Comparison of ENCODE assay signal across 16 mouse cellular contexts in genomic region chr17:31904036-31904435, GRCm38 (mm10). TPM values are rescaled to one million over a fixed set of nuclear protein-coding genes. Genes with fewer than 3 reads are reported as not detected.
DNase-seq lines count a peak whose midpoint lies in the region; ATAC-seq and TF ChIP-seq lines count a peak whose summit lies in the region.
"Had no signal": no experiment of that assay in that cellular context is flagged by ENCODE, and none has a peak within 500 bp of the region (broad histone marks: within the 10 kb centered on the region; RNA-seq: fewer than 3 reads in every experiment).

No protein-coding gene starts in this region.

- no peaks in the 10 kb centered on the region for H3K27me3 ChIP-seq in heart, embryonic 10.5 days (ENCODE audit: insufficient read depth, poor library complexity, severe bottlenecking)
- H3K27me3 ChIP-seq in forebrain, embryonic 14.5 days (replicated peaks; ENCODE audit: control insufficient read depth, insufficient read depth, low read length): no peaks in the 10 kb centered on the region
- H3K27me3 ChIP-seq: embryonic facial prominence, embryonic 13.5 days; forebrain, embryonic 15.5 days; liver, embryonic 15.5 days had no signal

- H3K4me3 ChIP-seq in heart, embryonic 10.5 days: no peak overlapping the region
- H3K4me3 ChIP-seq in lung, adult 2 months (replicated peaks; ENCODE audit: extremely low read depth, low read depth, low read length): no peak overlapping the region
- H3K4me3 ChIP-seq in forebrain, embryonic 14.5 days (ENCODE audit: low read depth, low read length): no peak overlapping the region
- H3K4me3 ChIP-seq: embryonic facial prominence, embryonic 13.5 days; forebrain, embryonic 15.5 days; liver, embryonic 15.5 days; midbrain, embryonic 10.5 days; myocyte had no signal

- DNase-seq in heart, embryonic 10.5 days (ENCODE audit: low spot score): no peak
- no peak for DNase-seq in heart, adult 18-20 months
- DNase-seq in ovary, postnatal 36 days (ENCODE audit: low spot score): peak; percentile 2
- no peak for DNase-seq in ovary, postnatal 10 days (ENCODE audit: low spot score)
- DNase-seq in gastrocnemius, postnatal 25 days: peak; percentile 7
- DNase-seq in lung, adult 2 months: peak; percentile 68
- no peak for DNase-seq in cerebellum, adult 18-20 months
- DNase-seq in forebrain, embryonic 14.5 days (ENCODE audit: low spot score): no peak
- DNase-seq: heart, postnatal 14 days; right cerebral cortex, postnatal 14 days; thymus, adult 2 months had no signal

- peaks cover 31% of the 10 kb centered on the region for H3K4me1 ChIP-seq in heart, embryonic 10.5 days
- H3K4me1 ChIP-seq in lung, adult 2 months (ENCODE audit: control insufficient read depth, insufficient read depth, low read length): peaks cover 17% of the 10 kb centered on the region
- H3K4me1 ChIP-seq in forebrain, embryonic 14.5 days (ENCODE audit: control insufficient read depth, insufficient read depth, low read length): no peaks in the 10 kb centered on the region
- H3K4me1 ChIP-seq: embryonic facial prominence, embryonic 13.5 days; forebrain, embryonic 15.5 days had no signal

- no peak for TF ChIP-seq POLR2A in lung, adult 2 months (IDR thresholded peaks at IDR 0.05; ENCODE audit: borderline replicate concordance, extremely low read depth, low read depth, low read length)

- H3K36me3 ChIP-seq in heart, embryonic 10.5 days: no peaks in the 10 kb centered on the region
- no peaks in the 10 kb centered on the region for H3K36me3 ChIP-seq in forebrain, embryonic 14.5 days (ENCODE audit: control insufficient read depth, insufficient read depth, low read length)
- H3K36me3 ChIP-seq: embryonic facial prominence, embryonic 13.5 days; forebrain, embryonic 15.5 days; liver, embryonic 15.5 days; midbrain, embryonic 10.5 days had no signal

- H3K9ac ChIP-seq in forebrain, embryonic 14.5 days (ENCODE audit: low read length): no peak overlapping the region
- H3K9ac ChIP-seq: embryonic facial prominence, embryonic 13.5 days; forebrain, embryonic 15.5 days; liver, embryonic 15.5 days had no signal

- H3K9me3 ChIP-seq in heart, embryonic 10.5 days: no peaks in the 10 kb centered on the region
- H3K9me3 ChIP-seq in forebrain, embryonic 14.5 days (replicated peaks; ENCODE audit: control insufficient read depth, low read length): no peaks in the 10 kb centered on the region
- H3K9me3 ChIP-seq: embryonic facial prominence, embryonic 13.5 days; forebrain, embryonic 15.5 days; liver, embryonic 15.5 days; midbrain, embryonic 10.5 days had no signal

- 89% methylated on average over 7 of the region's 7 CpGs for WGBS in heart, embryonic 10.5 days
- WGBS in lung, adult 2 months: 25% methylated on average over 7 of the region's 7 CpGs
- 92% methylated on average over 7 of the region's 7 CpGs for WGBS in forebrain, embryonic 14.5 days

- no peak for TF ChIP-seq CTCF in lung, adult 2 months (IDR thresholded peaks at IDR 0.05; ENCODE audit: insufficient read depth, low read length)

- no peak for ATAC-seq in forebrain, embryonic 14.5 days
- ATAC-seq: forebrain, embryonic 15.5 days had no signal

- 0 out of 2 replicates have a peak overlapping the region, but pooled peaks have one; percentile 12 for H3K27ac ChIP-seq in heart, embryonic 10.5 days
- no peak overlapping the region for H3K27ac ChIP-seq in forebrain, embryonic 14.5 days (ENCODE audit: low read depth, low read length)
- H3K27ac ChIP-seq: embryonic facial prominence, embryonic 13.5 days; forebrain, embryonic 15.5 days; liver, embryonic 15.5 days; midbrain, embryonic 10.5 days had no signal

- no peak overlapping the region for H3K4me2 ChIP-seq in forebrain, embryonic 14.5 days (ENCODE audit: low read length)
- H3K4me2 ChIP-seq: embryonic facial prominence, embryonic 13.5 days; forebrain, embryonic 15.5 days; liver, embryonic 15.5 days had no signal

RNA-seq across cellular contexts. Expression of gene Sik1, which starts 48.4 kb away (rescaled TPM):
- 20.9 and 22.0 TPM in 2 replicates for polyA plus RNA-seq in heart, embryonic 10.5 days (2016; fragmentation: Nextera tagmentation; extraction: Ambion mirVana)
- 10 to 100 TPM; 50.5 to 54.1 TPM for total RNA-seq in heart, adult 18-20 months (2021)
- total RNA-seq in gastrocnemius, postnatal 25 days (2021): 10 to 100 TPM; 17.2 to 19.6 TPM
- polyA plus RNA-seq in lung, adult 2 months (2012; rRNA removed): 60.5 and 87.9 TPM in 2 replicates
- polyA plus RNA-seq in forebrain, embryonic 14.5 days (2014; fragmentation: Nextera tagmentation; extraction: Ambion mirVana): 12.2 and 14.7 TPM in 2 replicates

Comparison
In these comparisons a context has a peak if more than half of its experiments do, and no peak if none do; other contexts are left out.
1. DNase-seq: peak in ovary, postnatal 36 days (single experiment), gastrocnemius, postnatal 25 days (single experiment) and lung, adult 2 months (single experiment); none in heart, embryonic 10.5 days (single experiment), heart, adult 18-20 months (0 of 2), ovary, postnatal 10 days (single experiment), cerebellum, adult 18-20 months (0 of 2) and forebrain, embryonic 14.5 days (single experiment).